Mouse (Mus musculus) testis, adult 2 months (tissue): Measurements from ENCODE around the gene Zfp120. TPM values are rescaled to one million over a fixed set of nuclear protein-coding genes. Genes with fewer than 3 reads are reported as not detected.
"Not testable (repeated sequence)": the region's sequence is repeated elsewhere in the genome, so short reads cannot be mapped to it uniquely, and the experiment has no call there.

ENCODE experiments used
- H3K27ac ChIP-seq: fragments of 200-500 bp; 2 replicates; pipeline ENCODE4 v1.5.1; 2012; ENCODE audit warnings: low read depth, low read length; ENCODE audit not compliant: control insufficient read depth, insufficient read depth
- H3K27me3 ChIP-seq: fragments of 200-500 bp; 2 replicates; pipeline ENCODE4 v1.6.1; 2012; ENCODE audit warnings: mild to moderate bottlenecking, low read length, moderate library complexity; ENCODE audit not compliant: control insufficient read depth, insufficient read depth
- H3K36me3 ChIP-seq: fragments of 200-500 bp; 2 replicates; pipeline ENCODE4 v1.6.1; 2012; ENCODE audit warnings: mild to moderate bottlenecking, low read length; ENCODE audit not compliant: control insufficient read depth, insufficient read depth
- H3K4me1 ChIP-seq: fragments of 200-500 bp; 2 replicates; pipeline ENCODE4 v1.6.1; 2012; ENCODE audit warnings: low read length; ENCODE audit not compliant: control insufficient read depth, insufficient read depth
- H3K4me3 ChIP-seq: fragments of 200-500 bp; 2 replicates; pipeline ENCODE4 v1.5.1; 2012; ENCODE audit warnings: low read depth, mild to moderate bottlenecking, low read length, moderate library complexity, mixed read lengths; ENCODE audit not compliant: control insufficient read depth
- CTCF ChIP-seq: fragments of 200-500 bp; IDR thresholded peaks from 2 replicates; pipeline ENCODE4 v1.5.1; 2012; ENCODE audit warnings: low read depth, mild to moderate bottlenecking, inconsistent platforms, low read length, moderate library complexity; ENCODE audit not compliant: control insufficient read depth, insufficient read depth, insufficient replicate concordance
- POLR2A ChIP-seq: fragments of 200-500 bp; IDR thresholded peaks from 2 replicates; pipeline ENCODE4 v1.6.1; 2012; ENCODE audit warnings: low read depth, mild to moderate bottlenecking, inconsistent platforms, low read length, moderate library complexity; ENCODE audit not compliant: control insufficient read depth
- polyA plus RNA-seq: library from polyadenylated mRNA; depleted of rRNA; stranded (reverse); fragments of >200 nt; gene quantifications from 2 replicates; pipeline ENCODE4 v1.2.3, GENCODE M21; 2012; rRNA removed

The Zfp120 gene
- polyA plus RNA-seq, 1 experiment = 0.23 TPM

GRCm38 (mm10) chr2:150111247-150111912 is 25.1 kb downstream of the Zfp120 start:
- Histone ChIP-seq H3K27me3 (no peaks in the 10 kb centered on the region), H3K36me3 (no peaks in the 10 kb centered on the region), H3K4me3 (no peak overlapping the region), H3K27ac (no peak overlapping the region), H3K4me1 (no peaks in the 10 kb centered on the region)
- no peak for TF ChIP-seq CTCF
- TF ChIP-seq POLR2A = no peak

GRCm38 (mm10) chr2:150099618-150100017 is 36.9 kb downstream of the Zfp120 start:
- H3K36me3 ChIP-seq, H3K4me1 ChIP-seq, H3K4me3 ChIP-seq, H3K27ac ChIP-seq, H3K27me3 ChIP-seq: not testable (repeated sequence)

Other genes starting within 250 kb of the Zfp120 start
- not detected in 2 replicates for gene Gm10770, start 43.0 kb upstream of the Zfp120 start, polyA plus RNA-seq
- gene Gm14139, start 45.0 kb upstream of the Zfp120 start, polyA plus RNA-seq = 0.11 and 0.14 TPM in 2 replicates
- gene Zfp937, start 81.4 kb upstream of the Zfp120 start, polyA plus RNA-seq = 0.19 and 0.25 TPM in 2 replicates
- 0.14 TPM in 1 of 2 replicates, not detected in the other for gene Gm21994, start 118.9 kb upstream of the Zfp120 start, polyA plus RNA-seq
- gene Gm14124, start 120.8 kb upstream of the Zfp120 start, polyA plus RNA-seq = 0.04 and 0.07 TPM in 2 replicates
- not detected in 2 replicates for gene Gm10130, start 187.0 kb upstream of the Zfp120 start, polyA plus RNA-seq
- gene 3300002I08Rik, start 226.1 kb upstream of the Zfp120 start, polyA plus RNA-seq = 0.90 and 1.3 TPM in 2 replicates